Mouse (Mus musculus) left cerebral cortex, postnatal 25 days (tissue): ENCODE results near the gene Fam204a. TPM values are rescaled to one million over a fixed set of nuclear protein-coding genes. Genes with fewer than 3 reads are reported as not detected.

ENCODE experiments used
- DNase-seq, 2 experiments: peaks; one replicate each; pipeline ENCODE4 v3.0.0; 2022; ENCODE audit warnings: low spot score in 2 of 2, mixed read lengths in 1 of 2
- intact Hi-C: fragments of 180-260 bp; cut with DNase I; formaldehyde crosslinking; loops from one replicate; pipeline ENCODE4 v1.15.1; 2025
- total RNA-seq, 2 experiments: library from RNA; stranded (reverse); gene quantifications; 2 replicates each; pipeline ENCODE4 v1.2.3; 2021

The Fam204a gene
- total RNA-seq = 10 to 100 TPM; 29.5 to 29.6 TPM

DNA sequence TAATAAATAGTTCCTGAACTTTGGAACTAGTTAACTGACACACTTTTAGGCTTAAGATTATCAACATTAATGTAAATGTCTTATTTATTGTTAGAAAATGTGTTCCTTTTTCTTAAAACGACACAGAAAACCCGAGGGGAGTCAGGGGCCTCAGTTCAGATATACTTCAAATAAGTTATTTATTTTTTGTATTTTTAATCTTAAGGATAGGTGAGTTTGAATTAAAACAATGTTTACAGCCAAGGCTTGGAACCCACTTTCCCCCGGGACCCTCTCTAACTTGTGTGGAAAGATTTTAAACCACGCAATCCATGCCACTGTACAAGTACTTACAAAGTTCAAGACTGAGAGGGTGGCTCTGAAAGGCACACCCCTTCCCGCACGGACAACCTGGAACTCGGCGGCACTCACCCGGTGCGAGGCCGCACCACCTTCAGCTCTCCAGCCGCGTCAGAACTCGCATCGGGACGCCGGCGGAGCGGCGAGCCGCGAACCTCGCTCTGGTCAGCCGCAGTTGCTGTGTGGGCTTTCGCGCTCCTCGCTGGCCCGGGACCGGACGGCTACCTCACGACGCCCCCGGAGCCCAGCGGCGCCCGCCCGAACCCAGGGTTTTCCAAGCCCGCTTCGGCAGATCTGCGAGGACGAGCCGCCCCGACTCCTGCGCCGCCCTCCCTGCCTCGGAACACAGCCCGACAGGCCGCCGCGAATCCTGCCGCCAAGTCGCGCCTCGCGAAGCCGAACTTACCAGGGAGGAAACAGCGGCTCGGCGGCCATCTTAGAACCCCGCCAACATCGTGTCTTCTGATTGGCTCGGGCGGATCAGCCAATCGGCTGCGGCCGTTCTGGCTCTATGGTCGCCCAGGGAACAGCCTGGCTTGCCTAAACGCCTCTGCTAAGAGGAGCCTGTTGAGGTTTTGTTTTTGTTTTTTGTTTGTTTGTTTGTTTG is at the start of gene Fam204a:
Fam204a (minus strand) TSS at position 803 of the 946 bp plus-strand sequence.
- peak; percentile 97 for DNase-seq
- intact Hi-C loops = loop anchor here (2.0 kb wide), 1 partner anchor 283 kb away; the partner anchor contains the start of gene Rab11fip2

DNA sequence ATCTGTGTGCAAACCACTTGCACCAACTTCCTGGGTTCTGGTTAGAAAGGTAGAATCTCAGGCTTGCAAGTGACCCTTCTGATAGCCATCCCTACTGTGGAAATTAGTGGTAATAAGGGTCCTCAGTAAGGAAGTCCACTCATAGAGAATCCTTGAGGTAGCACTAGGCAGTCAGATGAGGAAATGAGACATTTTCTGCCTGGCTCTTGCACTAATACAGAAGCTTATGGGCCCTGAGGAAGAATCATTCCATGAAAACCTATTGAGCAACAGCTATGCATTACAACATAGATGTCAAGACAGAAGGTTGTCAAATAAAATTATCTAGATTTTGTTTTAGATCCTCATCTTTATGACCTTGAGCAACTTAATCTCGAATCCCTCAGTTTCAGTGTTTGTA is 39.3 kb upstream of the Fam204a start:
- DNase-seq = no peak
- intact Hi-C loops = no loop called here

DNA sequence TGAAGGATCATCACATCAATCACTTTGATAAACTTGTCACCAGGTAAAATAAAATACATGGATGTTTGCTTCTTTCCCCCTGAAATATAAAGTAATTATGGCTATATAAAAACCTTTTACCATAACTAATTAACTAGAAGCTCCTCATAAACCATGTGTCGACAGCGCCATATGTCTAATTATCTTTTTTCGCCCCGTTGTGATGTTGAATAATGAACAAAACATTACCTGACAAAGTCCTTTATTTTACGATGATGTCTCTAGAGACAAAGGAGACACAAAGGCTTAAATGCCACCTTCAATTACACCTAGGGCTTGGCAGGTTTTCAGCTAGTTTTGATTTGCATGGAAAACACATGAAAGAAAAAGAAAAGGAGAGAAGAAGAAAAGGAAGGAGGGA is 34.2 kb upstream of the Fam204a start:
- intact Hi-C loops = no loop called here
- DNase-seq = no peak

DNA sequence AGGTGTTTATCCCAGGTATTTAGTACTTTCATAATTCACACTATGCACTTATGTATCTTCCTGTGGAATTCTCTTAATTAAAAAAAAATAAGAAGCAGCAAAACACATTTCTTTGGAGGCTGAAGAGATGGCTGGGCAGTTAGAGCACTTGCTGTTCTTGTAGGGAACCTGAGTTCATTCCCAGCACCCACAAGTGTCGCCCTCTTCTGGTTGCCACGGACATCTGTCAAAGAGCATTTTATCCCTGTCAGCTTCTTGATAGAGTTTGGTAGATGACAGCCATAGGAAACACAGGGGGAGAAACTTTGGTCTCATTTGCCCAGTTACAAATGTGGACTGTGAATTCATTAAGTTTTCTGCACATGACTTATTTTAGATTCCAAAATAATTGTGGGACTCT is 25.5 kb upstream of the Fam204a start:
- intact Hi-C loops = no loop called here

DNA sequence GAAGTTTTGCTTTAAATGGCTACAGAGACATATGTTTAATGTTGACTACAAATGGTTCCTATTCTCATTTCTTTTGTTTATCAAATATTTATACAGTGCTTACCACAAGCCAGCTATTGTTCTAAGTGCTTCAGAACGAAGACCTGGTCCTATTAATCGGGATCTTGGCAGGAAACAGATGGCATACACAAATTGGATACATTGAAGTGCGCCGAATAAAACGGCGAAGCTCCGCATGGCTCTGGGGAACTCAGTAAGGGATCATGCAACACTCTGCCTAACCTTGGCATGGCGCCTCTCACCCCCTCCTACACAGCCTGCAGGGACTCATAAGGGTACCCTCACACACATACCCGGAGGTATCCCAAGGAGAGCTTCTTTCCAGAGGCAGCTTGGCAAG is 24.7 kb upstream of the Fam204a start:
- intact Hi-C loops = no loop called here
- DNase-seq = no peak

More for the DNA sequence above, 25.5 kb upstream of the Fam204a start:
- DNase-seq = no peak

DNA sequence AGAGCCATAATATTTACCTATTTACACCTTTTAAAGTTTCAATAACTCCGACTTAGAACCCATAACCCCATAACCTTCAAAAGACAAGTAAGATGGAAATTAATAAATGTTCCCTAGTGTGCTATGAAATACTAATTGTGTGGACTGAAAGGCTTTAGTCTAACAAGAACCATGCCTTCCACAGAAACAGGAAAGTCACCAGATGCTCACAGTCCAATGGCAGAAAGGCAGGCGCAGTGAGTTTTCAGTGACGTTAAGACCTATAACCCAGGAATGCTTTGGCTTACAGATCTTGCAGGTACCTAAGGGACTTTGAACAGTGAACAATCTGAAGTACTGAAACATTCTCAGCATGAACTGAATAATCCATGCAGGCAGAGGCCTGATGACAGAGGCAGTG is 18.7 kb upstream of the Fam204a start:
- DNase-seq = no peak
- intact Hi-C loops = no loop called here

DNA sequence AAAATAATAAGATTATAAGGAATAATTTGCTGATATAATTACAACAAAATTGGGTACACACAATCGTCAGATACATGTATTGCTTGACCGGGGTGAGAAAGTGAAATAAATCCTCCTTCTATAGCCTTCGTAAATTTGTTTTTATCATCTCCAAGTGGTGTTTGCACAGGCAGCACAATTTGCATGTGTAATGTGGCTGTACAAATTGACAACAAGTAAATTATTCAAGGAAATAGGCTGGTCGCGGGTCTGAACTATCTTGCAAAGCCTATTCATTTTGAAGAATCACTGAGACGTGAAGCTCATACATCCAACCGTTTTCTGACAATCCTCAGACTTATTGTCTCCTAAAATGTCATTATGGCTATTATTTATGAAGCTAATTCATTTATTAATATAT is 16.1 kb upstream of the Fam204a start:
- intact Hi-C loops = no loop called here
- DNase-seq = no peak

DNA sequence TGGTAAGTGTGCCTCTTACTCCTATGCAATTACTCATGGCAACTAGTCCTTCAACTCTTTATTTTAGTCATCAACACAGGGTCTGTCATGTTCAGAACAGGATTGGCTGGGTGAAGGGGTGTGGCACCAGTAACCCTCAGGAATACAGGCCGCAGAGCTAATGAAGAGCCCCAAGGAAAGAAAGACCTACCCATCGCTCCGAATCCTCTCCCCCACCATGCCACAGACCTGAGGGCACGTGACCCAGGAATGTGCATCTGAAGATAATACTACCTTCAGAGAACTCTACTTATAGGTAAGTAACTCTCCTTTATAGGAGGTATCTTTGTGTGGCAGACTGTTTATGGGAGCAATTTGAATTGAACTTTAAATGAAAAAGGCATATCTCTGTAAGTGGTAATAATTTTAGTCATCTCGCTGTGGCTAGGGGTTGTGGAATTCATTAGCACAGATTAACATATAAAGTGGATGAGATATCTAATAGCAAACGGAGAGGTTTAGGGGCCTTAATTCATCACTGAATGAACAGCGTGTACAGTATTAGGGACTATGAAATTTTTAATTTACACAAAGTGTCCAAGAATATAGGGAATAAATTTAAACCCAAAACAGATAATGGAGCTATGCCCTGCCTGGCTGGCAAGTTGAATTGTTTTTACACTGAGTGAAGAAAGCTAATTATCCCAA is 15.6 kb upstream of the Fam204a start:
- DNase-seq = no peak
- intact Hi-C loops = no loop called here

DNA sequence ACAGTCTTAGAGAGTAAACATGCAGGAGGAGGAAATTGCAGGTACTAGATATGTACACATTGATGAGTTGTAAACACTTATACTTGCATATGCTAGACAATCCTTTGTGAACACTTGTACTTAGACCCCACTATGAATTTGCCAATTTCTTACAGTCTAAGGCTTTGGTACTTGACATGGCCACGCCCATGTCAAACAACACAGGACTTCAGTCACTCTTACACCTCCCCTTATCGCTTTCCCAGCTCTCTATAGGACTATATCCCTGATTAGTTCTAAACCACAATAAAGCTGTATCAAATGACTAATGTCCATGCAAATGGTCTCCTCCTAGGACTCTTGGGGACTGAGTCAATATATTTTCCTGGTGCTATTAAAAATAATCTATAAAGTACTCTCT is 5.0 kb upstream of the Fam204a start:
- intact Hi-C loops = no loop called here
- DNase-seq = no peak

DNA sequence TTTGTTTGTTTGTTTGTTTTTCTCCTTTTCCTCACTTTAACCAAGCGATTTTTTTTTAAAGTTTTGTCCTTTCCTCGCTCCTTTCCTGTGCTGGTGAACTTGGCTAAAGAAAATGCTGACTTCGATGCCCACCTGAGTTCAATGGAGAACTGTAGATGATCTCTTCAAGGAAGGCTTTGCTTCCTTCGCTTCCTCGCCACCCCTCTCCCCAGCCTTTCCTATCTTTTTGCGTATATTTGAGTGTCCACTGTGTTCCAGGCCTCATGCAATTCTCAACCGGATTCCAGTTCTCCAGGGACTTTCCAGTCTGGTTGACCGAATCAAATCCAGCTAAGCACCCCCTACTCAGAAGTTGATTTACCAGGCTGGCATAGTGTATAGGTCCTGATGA is 339 bp upstream of the Fam204a start:
- no peak for DNase-seq
- intact Hi-C loops = loop anchor here (2.0 kb wide), 1 partner anchor 284 kb away; the partner anchor contains the start of gene Rab11fip2

DNA sequence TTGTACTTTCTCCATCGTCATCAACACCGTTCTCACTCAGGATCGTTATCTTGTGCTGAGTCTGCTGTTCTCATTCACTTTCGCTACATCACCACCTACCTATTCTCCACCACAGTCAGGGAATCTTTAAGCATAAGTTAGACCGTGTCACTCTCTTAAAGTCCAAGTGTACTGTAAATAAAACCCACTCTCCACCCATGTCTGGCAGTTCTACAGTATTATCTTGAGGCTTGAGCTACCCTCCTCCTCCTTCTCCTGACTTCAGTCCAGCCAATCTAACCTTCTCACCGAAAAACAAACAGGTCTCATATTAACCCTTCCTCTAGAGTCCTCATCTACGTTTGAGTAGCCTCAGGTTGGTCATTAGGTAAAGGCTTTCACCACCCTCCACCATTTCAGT is 7.1 kb downstream of the Fam204a start:
- intact Hi-C loops = no loop called here

DNA sequence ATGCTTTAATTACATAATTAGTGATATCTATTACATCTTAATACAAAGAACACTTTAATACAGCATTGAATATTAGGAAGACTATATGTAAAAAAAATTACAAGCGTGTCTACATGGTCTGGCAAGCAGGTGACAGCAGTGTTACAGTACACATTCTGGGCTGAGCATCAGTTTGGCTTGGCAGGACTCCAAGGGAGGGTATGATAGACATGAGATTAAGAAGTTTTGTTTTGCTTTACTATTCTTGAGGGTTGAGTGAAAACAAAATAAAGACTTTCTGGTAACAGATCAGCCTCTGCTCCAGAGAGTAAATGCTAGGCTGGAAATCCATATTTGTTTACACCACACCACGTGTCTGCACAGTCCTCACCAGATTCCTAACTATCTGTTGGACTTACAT is 8.5 kb downstream of the Fam204a start:
- DNase-seq = no peak
- intact Hi-C loops = no loop called here

More for the DNA sequence above, 7.1 kb downstream of the Fam204a start:
- no peak for DNase-seq

DNA sequence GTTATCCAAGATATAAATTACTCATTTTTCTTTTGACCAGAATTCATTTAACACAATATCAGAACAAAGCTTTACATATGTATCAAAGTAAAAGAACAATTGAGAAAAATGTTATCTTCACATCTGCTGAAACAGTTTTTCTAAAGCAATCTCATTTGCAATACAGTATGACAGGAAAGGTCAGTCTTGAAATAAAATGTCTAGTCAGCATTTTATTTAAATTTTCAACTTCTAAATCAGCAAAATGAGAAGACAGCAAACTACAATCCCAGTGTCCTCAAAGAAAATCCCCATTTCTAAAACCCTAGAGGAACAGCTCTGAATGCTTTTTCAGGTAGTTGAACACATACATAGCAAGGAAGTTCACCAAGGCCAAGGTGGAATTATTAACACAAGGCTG is 18.3 kb downstream of the Fam204a start:
- intact Hi-C loops = no loop called here
- no peak for DNase-seq

DNA sequence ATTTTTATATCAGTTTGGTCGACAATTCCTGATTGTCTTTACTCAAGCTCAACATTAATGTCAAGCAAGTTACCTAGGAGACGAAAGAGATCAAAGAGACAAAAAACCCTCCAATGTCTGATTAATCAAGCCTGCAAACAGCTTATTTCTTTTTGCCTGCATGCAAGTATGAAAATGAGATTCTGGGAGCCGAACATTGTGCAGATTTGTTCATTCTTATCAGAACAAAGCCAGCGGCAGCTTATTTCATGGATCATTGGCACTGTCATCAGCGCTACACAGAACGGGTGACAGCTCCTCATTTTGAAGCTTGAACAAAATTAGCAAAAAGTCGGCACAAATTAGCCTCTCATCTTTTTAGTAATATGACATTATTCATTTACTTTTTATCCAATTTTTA is 22.3 kb downstream of the Fam204a start:
- intact Hi-C loops = no loop called here
- DNase-seq = no peak

DNA sequence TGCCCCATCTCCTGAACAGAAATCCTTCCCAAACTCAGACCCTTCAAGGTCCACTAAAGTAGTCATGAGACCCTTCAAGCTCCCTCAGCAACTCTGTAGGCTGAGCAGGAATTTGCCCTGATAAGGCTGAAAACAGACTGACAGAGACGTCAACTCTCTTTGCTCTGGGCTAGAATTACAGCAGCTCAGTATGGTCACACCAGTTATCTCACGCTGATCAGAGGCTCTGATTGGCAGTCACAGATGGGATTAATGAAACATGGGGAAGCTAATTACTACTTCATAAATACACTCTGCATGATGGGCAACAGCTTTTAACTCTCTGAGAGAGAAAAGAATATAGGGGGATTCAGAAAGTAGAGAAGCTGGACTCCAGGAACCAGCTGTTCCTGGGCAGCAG is 26.2 kb downstream of the Fam204a start:
- DNase-seq = no peak
- intact Hi-C loops = no loop called here

DNA sequence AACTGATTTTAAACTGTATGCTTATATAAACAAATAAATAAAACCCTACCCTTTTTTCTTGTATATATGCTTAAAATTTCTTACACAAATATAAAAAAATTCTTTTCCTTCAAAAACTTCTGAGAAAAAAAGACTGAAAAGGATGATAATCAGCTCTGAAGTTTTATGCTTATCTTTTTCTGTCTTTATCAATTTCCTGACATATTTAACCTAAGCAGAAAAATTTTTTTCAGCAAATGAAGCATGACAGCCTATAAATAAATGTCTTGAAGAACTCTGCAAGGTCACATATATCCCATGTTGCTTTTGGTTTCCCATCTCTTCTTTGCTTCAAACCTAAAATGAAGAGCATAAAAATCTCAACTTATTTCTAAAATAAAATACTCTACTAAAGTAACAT is 27.3 kb downstream of the Fam204a start:
- no peak for DNase-seq
- intact Hi-C loops = no loop called here

DNA sequence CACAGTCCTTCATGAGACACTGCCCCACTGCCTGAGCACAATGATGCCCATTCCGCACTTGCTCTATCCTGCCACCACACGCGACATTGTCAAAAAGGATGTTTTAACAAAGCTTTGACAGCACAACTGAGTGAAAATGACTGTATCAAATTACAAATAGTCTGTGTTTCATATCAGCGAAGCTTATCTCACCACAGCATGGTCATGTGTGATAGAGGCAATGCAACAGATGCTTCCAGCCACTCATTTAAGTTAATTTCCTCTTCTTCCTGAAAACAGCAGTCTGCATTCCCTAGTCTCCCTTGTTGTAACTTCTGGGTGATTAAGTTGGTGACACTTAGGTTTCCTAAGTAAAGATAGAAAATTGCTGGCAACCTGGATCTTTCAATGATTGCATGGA is 33.7 kb downstream of the Fam204a start:
- intact Hi-C loops = no loop called here
- DNase-seq = no peak

DNA sequence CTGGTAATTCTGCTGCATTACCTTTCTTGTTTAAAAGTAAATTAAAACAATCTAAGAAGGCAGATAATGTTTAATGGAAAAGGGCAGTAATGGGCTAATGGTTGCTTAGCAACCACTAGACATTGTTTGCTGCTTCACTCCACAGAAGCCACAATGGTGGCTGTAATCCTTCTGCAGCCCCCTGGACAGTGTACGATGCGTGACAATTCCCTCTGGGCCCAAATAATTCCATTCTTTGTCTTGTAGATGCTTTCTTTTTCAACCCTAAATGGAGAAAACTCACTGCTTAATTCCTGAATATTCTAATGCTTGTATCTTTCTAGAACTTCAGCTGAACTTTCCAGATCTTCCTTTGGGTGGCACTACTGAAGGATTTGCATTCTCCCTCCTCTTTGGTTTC is 37.3 kb downstream of the Fam204a start:
- DNase-seq = no peak

DNA sequence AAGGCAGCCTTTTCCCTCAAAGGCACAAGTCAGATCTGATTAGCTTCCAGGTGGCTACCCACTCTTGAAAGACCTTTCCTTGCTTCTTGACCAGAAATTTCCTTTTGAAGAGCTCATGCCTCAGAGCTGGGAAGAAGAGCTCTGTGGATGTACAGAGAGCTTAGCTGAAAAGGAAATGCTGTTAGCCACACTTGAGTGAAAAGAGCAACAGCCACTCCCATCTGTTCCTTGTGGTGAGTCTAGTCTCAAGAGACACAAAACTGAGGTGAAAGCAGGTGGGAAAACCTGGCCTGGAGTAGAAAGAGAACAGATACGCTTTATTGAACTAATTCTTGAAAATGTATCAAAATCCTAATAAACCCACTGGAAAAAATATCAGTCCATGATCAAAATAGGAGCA is 43.6 kb downstream of the Fam204a start:
- intact Hi-C loops = no loop called here
- DNase-seq = no peak

More for the DNA sequence above, 37.3 kb downstream of the Fam204a start:
- intact Hi-C loops = no loop called here

DNA sequence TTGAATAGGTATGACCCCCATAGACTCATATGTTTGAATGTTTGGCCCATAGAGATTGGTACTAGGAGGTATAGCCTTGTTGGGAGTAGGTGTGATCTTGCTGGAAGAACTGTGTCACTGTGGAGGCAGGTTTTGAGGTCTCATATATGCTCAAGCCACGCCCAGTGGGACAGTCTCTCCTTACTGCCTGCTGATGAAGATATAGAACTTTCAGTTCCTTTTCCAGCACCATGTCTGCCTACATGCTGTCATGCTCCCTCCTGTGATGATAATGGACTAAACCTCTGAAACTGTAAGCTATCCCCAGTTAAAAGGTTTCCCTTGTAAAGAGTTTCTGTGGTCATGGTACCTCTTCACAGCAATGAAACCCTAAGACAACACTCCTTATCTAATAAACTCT is 44.3 kb downstream of the Fam204a start:
- intact Hi-C loops = no loop called here
- DNase-seq = no peak
